Mouse (Mus musculus): ENCODE results near the gene Mycs. TPM values are rescaled to one million over a fixed set of nuclear protein-coding genes. Genes with fewer than 3 reads are reported as not detected.

The Mycs gene
- total RNA-seq (2015) (not detected in 2 replicates), total RNA-seq (2017) (not detected in 2 replicates)

DNA sequence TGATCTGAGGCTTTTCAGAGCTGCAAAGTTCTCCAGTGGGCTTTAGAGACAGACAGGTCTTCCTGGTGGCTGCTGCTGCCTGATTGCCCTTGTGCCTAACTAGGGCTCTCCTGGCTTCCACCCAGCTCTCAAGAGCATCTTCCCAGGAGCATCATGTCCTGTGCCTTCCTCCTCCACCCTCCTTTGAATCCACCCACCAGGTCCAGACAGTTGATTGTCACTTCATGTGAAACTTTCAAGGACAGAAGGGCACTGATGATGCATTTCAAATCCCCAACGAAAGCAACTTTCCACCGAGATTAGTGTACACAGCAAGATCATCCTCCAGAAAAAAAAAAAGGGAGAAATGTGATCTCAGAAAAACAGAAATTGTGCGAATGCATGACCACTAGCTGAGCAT lies at the start of gene Mycs:
Gene Mycs (minus strand): TSS at position 101 of the 400 bp plus-strand sequence.
- ATAC-seq (ENCODE audit: poor library complexity, severe bottlenecking) = no peak

DNA sequence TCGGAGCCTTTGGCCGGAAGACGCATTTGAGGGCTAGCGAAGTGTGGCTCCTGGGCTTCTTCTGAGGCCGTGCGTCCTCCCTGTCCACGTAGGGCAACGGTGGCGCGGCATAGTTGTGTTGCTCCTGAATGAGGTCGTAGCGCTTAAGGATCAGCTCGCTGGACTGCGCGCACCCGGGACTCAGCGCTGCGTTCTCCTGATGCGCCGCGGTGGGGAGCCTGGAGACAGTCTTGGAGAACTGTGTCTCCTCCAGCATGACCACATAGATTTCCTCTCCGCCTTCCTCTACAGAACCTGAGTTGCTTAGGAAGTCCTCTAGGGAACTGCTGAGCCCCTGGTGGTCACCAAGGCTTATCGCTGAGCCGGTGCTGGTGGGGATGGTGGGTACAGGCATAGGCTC lies 1.0 kb downstream of the Mycs start:
- no peak for ATAC-seq (ENCODE audit: poor library complexity, severe bottlenecking)

Other genes with a start within 250 kb of the Mycs start
- not detected in 2 replicates for gene Btbd35f7, start 199.8 kb upstream of the Mycs start, total RNA-seq (2015)
- gene Btbd35f7, start 199.8 kb upstream of the Mycs start, total RNA-seq (2017) = not detected in 2 replicates

Data from megakaryocyte, adult 5-6 weeks (primary cell).